In the genomic region with DNA sequence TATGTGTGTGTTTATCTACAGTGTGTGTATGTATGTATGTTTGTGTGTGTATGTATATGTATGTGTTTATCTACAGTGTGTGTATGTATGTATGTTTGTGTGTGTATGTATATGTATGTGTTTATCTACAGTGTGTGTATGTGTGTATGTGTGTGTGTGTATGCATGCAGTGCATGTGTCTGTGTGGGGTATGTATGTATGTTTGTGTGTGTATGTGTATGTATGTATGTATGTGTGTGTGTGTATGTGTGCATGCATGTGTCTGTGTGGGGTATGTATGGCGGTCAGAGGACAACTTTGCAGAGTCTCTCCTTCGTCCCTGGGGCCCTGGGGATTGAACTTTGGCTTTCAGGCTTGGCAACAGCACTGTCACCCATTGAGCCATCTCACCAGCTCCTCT, we compare ENCODE assay signal across 7 mouse cellular contexts. TPM values are rescaled to one million over a fixed set of nuclear protein-coding genes. Genes with fewer than 3 reads are reported as not detected.
DNase-seq lines count a peak whose midpoint lies in the region; ATAC-seq lines count a peak whose summit lies in the region.
"Not testable (repeated sequence)": the region's sequence is repeated elsewhere in the genome, so short reads cannot be mapped to it uniquely, and the experiment has no call there.

No protein-coding gene starts in this region.

- ATAC-seq in embryonic facial prominence, embryonic 15.5 days (ENCODE audit: insufficient number of reproducible peaks, low FRiP score, low TSS enrichment, low read depth): peak; percentile 88; the same call in 1 of the 2 replicates
- 0 out of 2 replicates have a peak, but pooled peaks have one; percentile 70 for ATAC-seq in heart, embryonic 11.5 days (replicated peaks; ENCODE audit: insufficient number of reproducible peaks, low FRiP score, low TSS enrichment)
- ATAC-seq in hindbrain, embryonic 16.5 days: peak; percentile 79
- peak; percentile 87 for ATAC-seq in kidney, embryonic 16.5 days (ENCODE audit: low FRiP score, low TSS enrichment)
- ATAC-seq in liver, embryonic 15.5 days (ENCODE audit: insufficient read depth): peak; percentile 66; the same call in 1 of the 2 replicates
- peak; percentile 46; the same call in 1 of the 2 replicates for ATAC-seq in midbrain, embryonic 14.5 days (ENCODE audit: low FRiP score, low TSS enrichment)
- ATAC-seq in neural tube, embryonic 15.5 days (ENCODE audit: low FRiP score): peak; percentile 89

- H3K9me3 ChIP-seq in embryonic facial prominence, embryonic 15.5 days (replicated peaks); heart, embryonic 11.5 days (replicated peaks; ENCODE audit: control insufficient read depth, low read length); hindbrain, embryonic 16.5 days (ENCODE audit: control insufficient read depth, low read length); kidney, embryonic 16.5 days (ENCODE audit: low read length); liver, embryonic 15.5 days (replicated peaks); midbrain, embryonic 14.5 days (ENCODE audit: control insufficient read depth, low read length); neural tube, embryonic 15.5 days (replicated peaks): not testable (repeated sequence)

- 77% methylated on average over 2 of the region's 2 CpGs for WGBS in embryonic facial prominence, embryonic 15.5 days
- WGBS in heart, embryonic 11.5 days (ENCODE audit: insufficient replicate concordance): 61% methylated on average over 2 of the region's 2 CpGs
- WGBS in hindbrain, embryonic 16.5 days: 83% methylated on average over 2 of the region's 2 CpGs
- 75% methylated on average over 2 of the region's 2 CpGs for WGBS in kidney, embryonic 16.5 days
- 53% methylated on average over 2 of the region's 2 CpGs for WGBS in liver, embryonic 15.5 days (ENCODE audit: insufficient replicate concordance)
- 86% methylated on average over 2 of the region's 2 CpGs for WGBS in midbrain, embryonic 14.5 days
- 87% methylated on average over 2 of the region's 2 CpGs for WGBS in neural tube, embryonic 15.5 days

- not testable (repeated sequence) for DNase-seq in midbrain, embryonic 14.5 days

- not testable (repeated sequence) for H3K9ac ChIP-seq in embryonic facial prominence, embryonic 15.5 days; heart, embryonic 11.5 days (ENCODE audit: low read depth, low read length); hindbrain, embryonic 16.5 days (ENCODE audit: low read depth, low read length); kidney, embryonic 16.5 days (replicated peaks; ENCODE audit: low read length); liver, embryonic 15.5 days; midbrain, embryonic 14.5 days (replicated peaks; ENCODE audit: low read length); neural tube, embryonic 15.5 days (replicated peaks)

- H3K4me2 ChIP-seq in embryonic facial prominence, embryonic 15.5 days (replicated peaks); heart, embryonic 11.5 days; hindbrain, embryonic 16.5 days (ENCODE audit: low read length); kidney, embryonic 16.5 days (replicated peaks; ENCODE audit: low read depth, low read length); liver, embryonic 15.5 days; midbrain, embryonic 14.5 days (ENCODE audit: low read length); neural tube, embryonic 15.5 days: not testable (repeated sequence)

- H3K27me3 ChIP-seq in embryonic facial prominence, embryonic 15.5 days; heart, embryonic 11.5 days (ENCODE audit: control insufficient read depth, insufficient read depth, low read length); hindbrain, embryonic 16.5 days (replicated peaks; ENCODE audit: control insufficient read depth, insufficient read depth, low read length); kidney, embryonic 16.5 days (ENCODE audit: insufficient read depth, low read length); liver, embryonic 15.5 days; midbrain, embryonic 14.5 days (ENCODE audit: control insufficient read depth, insufficient read depth, low read length); neural tube, embryonic 15.5 days (replicated peaks): not testable (repeated sequence)

- H3K27ac ChIP-seq in embryonic facial prominence, embryonic 15.5 days (replicated peaks); heart, embryonic 11.5 days (ENCODE audit: low read depth, low read length); hindbrain, embryonic 16.5 days (ENCODE audit: low read depth, low read length); kidney, embryonic 16.5 days (ENCODE audit: low read length); liver, embryonic 15.5 days (replicated peaks); midbrain, embryonic 14.5 days (replicated peaks; ENCODE audit: low read depth, low read length); neural tube, embryonic 15.5 days (replicated peaks): not testable (repeated sequence)

- H3K36me3 ChIP-seq in embryonic facial prominence, embryonic 15.5 days: peaks cover 34% of the 10 kb centered on the region
- H3K36me3 ChIP-seq in heart, embryonic 11.5 days (ENCODE audit: control insufficient read depth, insufficient read depth, low read length); kidney, embryonic 16.5 days (ENCODE audit: insufficient read depth, low read length); liver, embryonic 15.5 days (replicated peaks): not testable (repeated sequence)
- peaks cover 11% of the 10 kb centered on the region for H3K36me3 ChIP-seq in hindbrain, embryonic 16.5 days (ENCODE audit: control insufficient read depth, insufficient read depth, low read length)
- H3K36me3 ChIP-seq in midbrain, embryonic 14.5 days (ENCODE audit: control insufficient read depth, insufficient read depth, low read length): peaks cover 58% of the 10 kb centered on the region
- peaks cover 63% of the 10 kb centered on the region for H3K36me3 ChIP-seq in neural tube, embryonic 15.5 days

- H3K4me3 ChIP-seq in embryonic facial prominence, embryonic 15.5 days (replicated peaks); heart, embryonic 11.5 days (ENCODE audit: low read depth, low read length); hindbrain, embryonic 16.5 days (ENCODE audit: low read length); kidney, embryonic 16.5 days (ENCODE audit: low read length); liver, embryonic 15.5 days (replicated peaks); midbrain, embryonic 14.5 days (replicated peaks; ENCODE audit: low read depth, low read length); neural tube, embryonic 15.5 days (replicated peaks): not testable (repeated sequence)

- not testable (repeated sequence) for H3K4me1 ChIP-seq in embryonic facial prominence, embryonic 15.5 days; heart, embryonic 11.5 days (ENCODE audit: control insufficient read depth, insufficient read depth, low read length); hindbrain, embryonic 16.5 days (ENCODE audit: control insufficient read depth, insufficient read depth, low read depth, low read length); kidney, embryonic 16.5 days (ENCODE audit: insufficient read depth, low read length); liver, embryonic 15.5 days (replicated peaks); midbrain, embryonic 14.5 days (ENCODE audit: control insufficient read depth, insufficient read depth, low read length); neural tube, embryonic 15.5 days

RNA-seq across cellular contexts. Expression of gene Aar2, which starts 30.7 kb away (rescaled TPM):
- polyA plus RNA-seq in embryonic facial prominence, embryonic 15.5 days (2015; fragmentation: Nextera tagmentation; extraction: Ambion mirVana): 33.6 and 34.4 TPM in 2 replicates
- polyA plus RNA-seq in heart, embryonic 11.5 days (2014; fragmentation: Nextera tagmentation; extraction: Ambion mirVana): 26.5 and 27.0 TPM in 2 replicates
- polyA plus RNA-seq in hindbrain, embryonic 16.5 days (2015; fragmentation: Nextera tagmentation; extraction: Ambion mirVana): 44.5 and 48.8 TPM in 2 replicates
- 40.4 and 41.3 TPM in 2 replicates for polyA plus RNA-seq in kidney, embryonic 16.5 days (2015; fragmentation: Nextera tagmentation; extraction: Ambion mirVana)
- 12.2 and 12.3 TPM in 2 replicates for polyA plus RNA-seq in liver, embryonic 15.5 days (2015; fragmentation: Nextera tagmentation; extraction: Ambion mirVana)
- polyA plus RNA-seq in midbrain, embryonic 14.5 days (2014; fragmentation: Nextera tagmentation; extraction: Ambion mirVana): 53.7 and 59.2 TPM in 2 replicates
- polyA plus RNA-seq in neural tube, embryonic 15.5 days (2015; fragmentation: Nextera tagmentation; extraction: Ambion mirVana): 42.0 and 42.8 TPM in 2 replicates
